Mouse (Mus musculus): ENCODE results near the gene Lama4.

The Lama4 gene

DNA sequence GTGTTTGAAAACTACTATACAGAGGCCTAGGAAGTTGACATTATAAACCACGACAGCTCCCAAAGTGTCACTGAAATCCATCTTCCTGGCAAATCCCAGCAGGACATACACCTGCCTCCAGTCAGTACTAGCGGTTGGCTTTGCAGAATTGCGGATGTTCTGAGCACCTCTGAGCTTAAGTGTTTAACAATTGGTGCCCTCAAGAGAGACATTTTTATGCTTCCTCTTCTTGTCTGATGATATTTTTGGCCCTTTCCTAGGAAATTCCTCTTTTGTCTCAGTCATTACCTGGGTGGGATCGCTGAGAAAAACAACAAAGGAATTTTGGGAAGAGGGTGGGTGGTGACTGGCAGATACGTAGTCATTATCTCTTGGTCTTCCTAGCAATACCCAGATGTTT lies 14.4 kb downstream of the Lama4 start:
- H3K36me3 ChIP-seq (ENCODE audit: control insufficient read depth, insufficient read depth, low read length, poor library complexity, severe bottlenecking), result no peaks in the 10 kb centered on the region
- no peak for DNase-seq (ENCODE audit: low read depth, low spot score)
- H3K27me3 ChIP-seq (ENCODE audit: control insufficient read depth, insufficient read depth, low read length, poor library complexity, severe bottlenecking), result no peaks in the 10 kb centered on the region

DNA sequence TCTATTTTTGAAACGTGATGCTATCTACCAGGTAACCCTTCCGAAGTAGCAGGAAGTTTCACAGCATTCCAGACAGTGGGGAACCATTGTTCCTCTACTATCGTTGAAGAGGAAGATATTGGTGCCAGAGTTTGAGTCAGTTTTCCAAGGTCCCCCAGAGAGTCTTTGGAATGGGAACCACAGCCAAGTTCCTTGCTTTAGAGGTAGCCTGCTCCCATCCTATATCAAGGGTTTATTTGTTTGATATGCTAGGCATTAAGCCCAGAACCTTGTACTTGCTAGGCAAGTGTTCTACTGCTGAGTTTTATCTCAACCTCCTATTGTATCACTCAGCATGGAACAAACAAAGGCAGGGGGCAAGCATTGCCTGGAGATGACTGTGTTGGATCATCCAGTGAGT lies 15.7 kb downstream of the Lama4 start:
- DNase-seq (ENCODE audit: low read depth, low spot score), result no peak
- Histone ChIP-seq H3K27me3 (ENCODE audit: control insufficient read depth, insufficient read depth, low read length, poor library complexity, severe bottlenecking) (no peaks in the 10 kb centered on the region), H3K36me3 (ENCODE audit: control insufficient read depth, insufficient read depth, low read length, poor library complexity, severe bottlenecking) (no peaks in the 10 kb centered on the region)

DNA sequence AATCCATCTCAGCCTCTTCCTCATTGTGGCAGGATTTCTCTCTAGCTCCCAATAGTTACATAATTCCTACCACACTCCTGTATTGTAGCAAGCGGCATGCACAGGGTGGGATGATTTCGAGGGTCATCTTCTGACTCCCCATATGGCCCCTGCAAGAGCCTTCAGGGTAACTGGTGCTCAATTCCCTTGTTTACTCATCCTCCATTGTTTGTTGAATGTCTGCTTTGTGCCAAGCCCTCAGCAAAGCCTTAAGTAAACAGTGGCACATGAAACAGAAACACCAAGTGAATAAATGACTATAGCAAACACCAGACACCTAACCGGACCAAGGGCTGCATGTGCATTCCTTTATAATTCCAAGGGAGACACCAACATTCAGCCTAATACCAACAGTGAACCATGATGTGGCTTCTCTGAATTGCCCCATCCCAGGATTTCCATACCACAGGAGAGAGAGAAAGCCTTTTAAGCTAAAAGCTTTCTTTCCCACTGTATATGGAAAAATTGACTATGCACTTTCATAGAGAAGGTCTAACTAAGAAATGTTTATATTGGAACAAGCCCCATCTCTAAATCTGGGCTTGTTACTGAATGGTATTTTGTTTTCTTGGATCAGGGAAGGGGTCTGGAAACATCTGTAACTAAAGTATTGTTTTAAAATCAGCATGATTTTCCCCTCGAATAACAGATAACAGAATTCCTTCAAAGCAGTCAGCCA lies 19.2 kb downstream of the Lama4 start:
- Histone ChIP-seq H3K27me3 (ENCODE audit: control insufficient read depth, insufficient read depth, low read length, poor library complexity, severe bottlenecking) (no peaks in the 10 kb centered on the region), H3K36me3 (ENCODE audit: control insufficient read depth, insufficient read depth, low read length, poor library complexity, severe bottlenecking) (no peaks in the 10 kb centered on the region)
- DNase-seq (ENCODE audit: low read depth, low spot score), result no peak

DNA sequence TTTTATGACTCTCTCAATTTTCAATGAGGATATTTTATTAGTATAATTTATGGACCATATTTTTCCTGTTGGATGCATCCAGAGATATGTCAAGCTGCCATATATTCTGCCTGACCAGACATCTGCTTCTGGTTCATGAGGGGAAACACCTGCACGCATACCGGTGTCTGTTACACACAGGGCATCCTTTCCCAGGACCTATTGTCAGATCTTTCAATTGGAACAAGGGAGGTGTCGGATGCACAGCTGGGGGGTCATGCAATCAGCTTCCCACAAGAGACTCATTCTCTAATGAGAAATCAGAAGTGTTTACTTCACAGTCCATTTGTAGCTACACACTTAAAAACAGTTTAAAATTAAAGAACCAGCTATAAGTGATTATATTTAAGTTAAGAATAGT lies 20.7 kb downstream of the Lama4 start:
- Histone ChIP-seq H3K27me3 (ENCODE audit: control insufficient read depth, insufficient read depth, low read length, poor library complexity, severe bottlenecking) (no peaks in the 10 kb centered on the region), H3K36me3 (ENCODE audit: control insufficient read depth, insufficient read depth, low read length, poor library complexity, severe bottlenecking) (no peaks in the 10 kb centered on the region)
- DNase-seq (ENCODE audit: low read depth, low spot score), result no peak

DNA sequence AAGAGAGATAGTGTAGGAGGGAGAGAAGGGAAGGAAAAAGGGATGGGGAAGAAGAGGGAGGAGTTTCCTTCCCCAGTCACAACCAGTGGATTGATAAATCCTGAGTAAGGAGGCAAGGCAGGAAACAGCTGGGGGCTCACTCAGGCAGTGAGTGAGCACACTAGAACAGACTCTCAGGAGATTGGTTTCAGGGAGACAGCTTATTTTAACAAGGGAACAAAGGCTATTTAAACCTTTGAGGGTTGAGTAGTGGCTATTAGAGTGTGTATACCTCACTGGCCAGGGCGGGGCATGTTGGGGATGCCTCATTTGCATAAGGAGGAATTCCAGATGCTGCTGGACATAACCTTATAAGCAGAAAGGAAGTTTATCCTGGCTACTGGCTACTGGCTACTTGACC lies 27.5 kb downstream of the Lama4 start:
- Histone ChIP-seq H3K36me3 (ENCODE audit: control insufficient read depth, insufficient read depth, low read length, poor library complexity, severe bottlenecking) (no peaks in the 10 kb centered on the region), H3K27me3 (ENCODE audit: control insufficient read depth, insufficient read depth, low read length, poor library complexity, severe bottlenecking) (no peaks in the 10 kb centered on the region)
- no peak for DNase-seq (ENCODE audit: low read depth, low spot score)

DNA sequence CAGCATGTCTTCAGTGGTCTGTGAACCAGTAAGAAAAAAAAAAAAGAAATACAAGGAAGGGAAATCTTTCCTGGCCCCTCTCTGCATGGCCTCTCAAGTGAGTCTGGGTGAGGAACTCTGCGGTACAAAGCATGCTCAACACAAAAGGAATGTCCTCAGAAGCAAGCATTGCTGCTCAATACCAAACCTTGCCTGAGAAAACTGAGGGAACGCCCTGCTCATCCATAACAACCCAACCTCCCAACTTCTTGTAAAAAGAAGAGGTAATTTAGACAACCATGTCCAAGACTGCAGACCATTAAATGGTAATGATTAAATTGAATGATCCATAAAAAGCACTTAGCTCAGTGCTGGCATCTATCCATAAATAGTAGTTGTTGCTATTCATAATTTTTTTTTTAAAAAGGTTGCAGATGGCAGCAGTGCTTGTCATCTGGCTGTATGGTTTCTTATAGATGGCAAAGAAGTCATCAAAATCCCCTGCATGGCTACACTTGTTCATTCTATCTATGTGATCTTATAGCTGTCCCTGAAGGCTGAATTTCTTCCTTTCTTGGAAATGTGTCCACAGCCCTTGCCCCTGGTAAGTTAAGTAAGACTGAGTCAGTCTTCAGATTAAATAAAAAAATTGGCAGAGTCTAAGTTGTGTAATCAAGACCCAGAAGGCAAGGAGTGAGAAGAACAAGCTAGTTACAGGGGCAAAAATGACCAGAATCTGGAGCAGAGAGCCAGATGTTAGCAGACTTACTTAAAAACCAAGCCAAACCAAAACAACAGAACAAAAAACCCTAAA lies 28.5 kb downstream of the Lama4 start:
- H3K27me3 ChIP-seq (ENCODE audit: control insufficient read depth, insufficient read depth, low read length, poor library complexity, severe bottlenecking), result no peaks in the 10 kb centered on the region
- H3K36me3 ChIP-seq (ENCODE audit: control insufficient read depth, insufficient read depth, low read length, poor library complexity, severe bottlenecking), result no peaks in the 10 kb centered on the region
- DNase-seq (ENCODE audit: low read depth, low spot score), result no peak

DNA sequence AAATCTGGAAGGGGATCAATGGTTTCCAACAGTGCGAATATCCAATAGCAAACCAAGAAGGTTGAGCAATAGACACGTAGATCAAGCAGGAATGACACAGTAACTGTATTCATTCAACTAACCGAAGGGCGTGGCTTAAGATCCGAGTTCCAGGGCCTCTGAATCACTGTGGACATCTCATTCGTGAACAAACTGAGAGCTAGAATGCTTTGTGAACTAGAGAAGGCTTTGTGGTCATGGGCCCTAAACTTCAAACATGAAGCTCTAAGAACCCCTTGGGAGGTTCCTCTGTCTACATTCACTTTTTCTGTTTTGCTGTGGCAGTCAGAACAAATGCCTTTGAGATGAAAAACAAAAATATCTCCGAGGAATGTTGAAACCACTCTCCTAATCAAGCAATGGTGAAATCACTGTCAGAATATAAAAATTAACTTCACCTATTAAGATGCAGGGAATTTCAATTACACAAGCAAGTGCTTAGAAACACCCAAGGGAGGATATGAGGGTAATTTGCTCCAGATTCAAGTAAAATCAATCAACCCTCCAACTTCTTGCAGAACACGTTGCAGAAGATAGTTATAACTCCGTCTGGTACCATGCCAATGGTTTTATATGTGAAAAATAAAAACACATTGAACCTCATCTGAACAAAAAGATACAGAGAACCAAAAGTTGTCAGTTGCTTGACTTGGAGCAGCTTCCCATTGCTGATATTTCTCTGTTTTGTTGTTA lies 29.6 kb downstream of the Lama4 start:
- H3K27me3 ChIP-seq (ENCODE audit: control insufficient read depth, insufficient read depth, low read length, poor library complexity, severe bottlenecking), result no peaks in the 10 kb centered on the region
- no peak for DNase-seq (ENCODE audit: low read depth, low spot score)

DNA sequence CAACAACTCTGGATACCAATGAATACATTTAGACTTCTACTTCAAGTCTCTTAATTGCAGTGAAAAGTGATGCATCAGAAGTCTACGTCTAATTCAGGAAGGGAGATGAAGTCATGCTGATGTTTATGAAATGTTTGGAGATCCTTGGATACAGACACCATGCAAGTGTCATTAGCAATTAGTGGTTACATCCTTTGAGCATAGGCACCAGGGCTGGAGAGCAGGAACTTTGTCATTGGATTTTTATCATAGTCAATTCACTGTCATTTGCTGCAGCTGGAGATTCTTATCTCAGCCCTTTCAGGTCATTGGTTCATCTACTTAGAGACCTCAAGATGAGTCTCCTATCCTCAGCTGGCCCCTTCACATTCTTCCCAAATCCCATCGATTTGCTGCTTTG lies 30.6 kb downstream of the Lama4 start:
- Histone ChIP-seq H3K27me3 (ENCODE audit: control insufficient read depth, insufficient read depth, low read length, poor library complexity, severe bottlenecking) (no peaks in the 10 kb centered on the region), H3K36me3 (ENCODE audit: control insufficient read depth, insufficient read depth, low read length, poor library complexity, severe bottlenecking) (no peaks in the 10 kb centered on the region)
- no peak for DNase-seq (ENCODE audit: low read depth, low spot score)

More for the DNA sequence above, 29.6 kb downstream of the Lama4 start:
- no peaks in the 10 kb centered on the region for H3K36me3 ChIP-seq (ENCODE audit: control insufficient read depth, insufficient read depth, low read length, poor library complexity, severe bottlenecking)

DNA sequence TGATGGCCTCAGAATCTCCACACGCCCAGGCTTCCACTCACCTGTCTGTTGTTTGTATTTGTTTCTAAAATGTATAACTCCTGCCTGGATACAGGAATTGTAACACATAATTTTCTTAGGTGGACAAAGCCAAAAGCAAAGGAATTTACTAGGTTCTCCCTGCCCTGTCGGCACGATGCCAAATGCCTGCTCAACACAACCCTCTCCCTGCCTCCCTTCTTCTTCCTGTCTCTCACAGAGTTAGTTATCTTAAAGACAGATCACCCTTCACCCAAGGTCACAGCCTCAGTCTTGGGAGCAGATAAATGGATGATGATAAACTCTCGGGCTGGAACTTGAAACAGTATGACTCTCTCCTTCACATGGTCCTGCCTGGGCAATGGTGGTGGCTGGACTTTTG lies 35.6 kb downstream of the Lama4 start:
- no peaks in the 10 kb centered on the region for H3K27me3 ChIP-seq (ENCODE audit: control insufficient read depth, insufficient read depth, low read length, poor library complexity, severe bottlenecking)
- no peak for DNase-seq (ENCODE audit: low read depth, low spot score)
- H3K36me3 ChIP-seq (ENCODE audit: control insufficient read depth, insufficient read depth, low read length, poor library complexity, severe bottlenecking), result no peaks in the 10 kb centered on the region

DNA sequence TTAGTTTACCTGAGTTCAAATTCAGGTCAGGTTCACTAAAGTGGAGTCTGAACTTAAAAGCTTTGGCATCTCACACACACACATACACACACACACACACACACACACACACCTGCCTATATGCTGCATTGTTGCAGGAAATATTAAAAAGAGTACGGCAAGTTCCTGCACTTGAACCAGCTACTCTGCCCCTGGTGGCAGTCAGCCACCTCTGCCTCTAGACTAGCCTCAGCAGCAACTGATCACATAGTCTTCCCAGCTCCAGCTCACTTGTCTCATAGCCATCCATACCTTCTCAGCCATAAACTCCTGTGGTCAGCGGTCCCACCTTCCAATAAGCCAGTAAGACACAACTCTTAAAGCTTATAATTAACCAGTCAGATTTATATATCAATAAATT lies 37.2 kb downstream of the Lama4 start:
- no peak for DNase-seq (ENCODE audit: low read depth, low spot score)
- Histone ChIP-seq H3K36me3 (ENCODE audit: control insufficient read depth, insufficient read depth, low read length, poor library complexity, severe bottlenecking) (no peaks in the 10 kb centered on the region), H3K27me3 (ENCODE audit: control insufficient read depth, insufficient read depth, low read length, poor library complexity, severe bottlenecking) (no peaks in the 10 kb centered on the region)

DNA sequence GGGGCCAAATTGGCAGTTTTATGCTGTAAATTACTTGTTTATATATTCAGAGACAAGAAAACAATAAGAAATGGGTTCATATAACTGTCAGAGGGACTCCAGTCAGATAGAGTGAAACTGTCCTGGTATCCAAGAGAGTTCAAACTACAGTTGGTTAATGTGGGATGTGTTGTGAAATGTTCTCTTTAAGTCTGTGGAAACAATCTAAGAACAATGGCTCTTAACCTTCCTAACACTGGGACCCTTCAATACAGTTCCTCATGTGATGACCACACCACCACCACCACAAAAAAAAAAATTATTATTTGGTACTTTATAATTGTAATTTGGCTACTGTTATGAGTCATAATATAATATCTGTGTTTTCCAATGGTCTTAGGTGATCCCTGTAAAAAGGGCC lies 38.2 kb downstream of the Lama4 start:
- no peak for DNase-seq (ENCODE audit: low read depth, low spot score)
- no peaks in the 10 kb centered on the region for H3K27me3 ChIP-seq (ENCODE audit: control insufficient read depth, insufficient read depth, low read length, poor library complexity, severe bottlenecking)

DNA sequence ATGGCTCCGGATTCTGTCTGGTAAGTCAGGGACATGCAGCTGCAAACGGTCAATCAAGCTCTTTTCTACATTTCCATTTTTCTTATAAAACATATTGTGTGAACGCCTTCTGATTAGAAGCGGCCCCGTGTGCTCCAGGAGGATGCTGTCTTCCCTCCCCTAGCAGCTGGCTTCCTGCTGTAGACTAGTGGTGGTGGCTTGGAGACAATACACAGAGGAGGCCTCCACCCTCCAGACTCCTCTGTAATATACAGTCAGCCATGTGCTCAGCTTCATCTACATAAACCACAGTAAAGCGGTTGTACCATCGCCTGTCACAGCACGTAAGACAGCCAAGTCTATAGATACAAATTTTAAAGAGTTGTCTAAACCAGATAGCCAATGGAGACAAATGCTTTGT lies 40.2 kb downstream of the Lama4 start:
- Histone ChIP-seq H3K36me3 (ENCODE audit: control insufficient read depth, insufficient read depth, low read length, poor library complexity, severe bottlenecking) (no peaks in the 10 kb centered on the region), H3K27me3 (ENCODE audit: control insufficient read depth, insufficient read depth, low read length, poor library complexity, severe bottlenecking) (no peaks in the 10 kb centered on the region)
- DNase-seq (ENCODE audit: low read depth, low spot score), result no peak

More for the DNA sequence above, 38.2 kb downstream of the Lama4 start:
- H3K36me3 ChIP-seq (ENCODE audit: control insufficient read depth, insufficient read depth, low read length, poor library complexity, severe bottlenecking), result no peaks in the 10 kb centered on the region

DNA sequence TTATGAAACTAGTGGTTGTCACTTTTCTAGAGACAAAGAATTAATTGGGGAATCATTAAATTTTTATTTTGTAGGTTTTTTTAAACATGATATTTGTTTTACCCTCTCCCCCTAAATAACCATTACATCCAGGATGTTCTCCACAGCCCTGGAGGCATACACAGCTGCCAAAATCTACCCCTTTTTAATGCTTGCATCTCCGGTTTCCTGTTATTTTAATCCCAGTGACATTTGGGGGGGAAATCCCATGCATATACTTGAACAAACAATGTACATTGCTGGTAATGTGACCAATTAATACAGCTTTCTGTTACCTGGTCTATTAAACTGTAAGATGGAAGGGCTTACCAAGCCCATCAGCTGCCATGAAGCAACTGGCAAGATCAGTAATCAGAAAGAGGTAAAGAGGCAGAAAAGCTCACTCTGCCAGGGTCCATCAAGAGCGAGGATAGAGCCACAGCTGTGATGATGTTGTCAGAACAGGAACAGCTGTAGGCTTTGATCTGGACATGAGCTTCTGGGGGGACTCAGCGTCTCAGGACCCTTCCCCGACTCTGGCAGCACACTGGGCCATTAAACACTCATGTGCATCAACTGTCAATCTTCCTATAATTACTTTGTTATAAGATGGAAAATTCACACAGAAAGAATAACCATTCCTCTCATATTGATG lies 41.3 kb downstream of the Lama4 start:
- no peaks in the 10 kb centered on the region for H3K27me3 ChIP-seq (ENCODE audit: control insufficient read depth, insufficient read depth, low read length, poor library complexity, severe bottlenecking)
- no peak for DNase-seq (ENCODE audit: low read depth, low spot score)

DNA sequence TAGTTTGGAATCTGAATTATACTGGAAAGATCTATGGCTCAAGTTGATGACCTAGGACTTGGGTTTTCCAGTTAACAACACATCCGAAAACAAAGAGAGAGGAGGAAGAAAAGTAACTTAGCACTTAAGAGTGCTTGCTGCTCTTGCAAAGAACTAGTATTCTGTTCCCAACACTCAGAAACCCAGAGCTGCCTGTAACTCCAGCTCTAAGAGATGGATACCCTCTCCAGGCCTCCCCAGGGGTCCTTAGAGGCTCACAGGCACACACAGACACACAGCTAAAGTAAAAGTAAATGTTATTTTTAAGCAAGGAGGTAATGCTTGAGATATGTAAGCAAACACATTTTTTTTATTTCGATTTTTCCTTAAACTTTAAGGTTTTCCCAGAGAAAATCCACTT lies 49.5 kb downstream of the Lama4 start:
- Histone ChIP-seq H3K27me3 (ENCODE audit: control insufficient read depth, insufficient read depth, low read length, poor library complexity, severe bottlenecking) (no peaks in the 10 kb centered on the region; the same call in 1 of the 2 replicates), H3K36me3 (ENCODE audit: control insufficient read depth, insufficient read depth, low read length, poor library complexity, severe bottlenecking) (no peaks in the 10 kb centered on the region)
- DNase-seq (ENCODE audit: low read depth, low spot score), result no peak

More for the DNA sequence above, 41.3 kb downstream of the Lama4 start:
- H3K36me3 ChIP-seq (ENCODE audit: control insufficient read depth, insufficient read depth, low read length, poor library complexity, severe bottlenecking), result no peaks in the 10 kb centered on the region
